Mouse (Mus musculus) myocyte (in vitro differentiated cells): Measurements from ENCODE around the gene Tesk2.

ENCODE experiments used
- E2F4 ChIP-seq: IDR thresholded peaks from one replicate; pipeline ENCODE4 v1.6.1; 2011; ENCODE audit warnings: mild to moderate bottlenecking, control low read depth, moderate library complexity; ENCODE audit not compliant: insufficient read depth
- MAX ChIP-seq: IDR thresholded peaks from one replicate; pipeline ENCODE4 v1.6.1; 2011; ENCODE audit warnings: low read depth, mild to moderate bottlenecking, control low read depth
- MYOD1 ChIP-seq, 3 experiments: IDR thresholded peaks; one replicate each; pipeline ENCODE4 v1.6.1; 2011; ENCODE audit warnings: control low read depth in 2 of 3, low read depth in 2 of 3, mild to moderate bottlenecking in 2 of 3, moderate library complexity in 1 of 3; ENCODE audit not compliant: insufficient read length in 2 of 3, control insufficient read depth in 1 of 3
- POLR2A ChIP-seq: IDR thresholded peaks from one replicate; pipeline ENCODE4 v1.6.1; 2011; ENCODE audit warnings: low read depth, mild to moderate bottlenecking, control low read depth, moderate library complexity; ENCODE audit not compliant: insufficient read length
- TCF12 ChIP-seq: IDR thresholded peaks from one replicate; pipeline ENCODE4 v1.6.1; 2011; ENCODE audit warnings: mild to moderate bottlenecking, control low read depth; ENCODE audit not compliant: poor library complexity, insufficient read depth, severe bottlenecking
- USF1 ChIP-seq: IDR thresholded peaks from one replicate; pipeline ENCODE4 v1.6.1; 2011; ENCODE audit warnings: low read depth, mild to moderate bottlenecking, control low read depth, moderate library complexity

DNA sequence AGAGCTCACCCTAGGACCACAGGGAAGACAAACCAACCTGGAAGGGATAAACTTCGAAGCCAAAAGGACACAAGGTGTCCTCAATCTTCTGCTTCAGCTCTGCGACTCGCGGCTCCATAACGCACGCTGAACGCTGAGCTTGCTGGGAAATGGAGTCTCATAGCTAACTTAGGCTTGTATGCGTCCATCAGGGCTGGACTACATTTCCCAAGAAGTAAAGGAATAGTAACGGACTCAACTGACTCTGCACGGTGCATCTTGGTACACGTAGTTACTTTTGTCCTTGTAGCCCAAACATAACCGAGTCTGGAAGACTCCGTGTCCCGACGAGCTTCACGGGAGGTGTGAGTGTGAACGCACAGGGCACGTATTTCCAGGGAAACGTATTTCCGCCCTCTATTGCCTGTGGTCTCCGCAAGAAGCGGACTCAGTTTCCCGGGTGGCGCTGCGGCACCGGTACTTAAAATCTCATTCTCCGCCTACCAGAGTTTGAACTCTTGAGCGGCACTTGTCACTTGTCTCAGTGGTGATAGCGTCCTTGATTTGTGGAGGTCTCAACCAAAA, 12.5 kb upstream of the Tesk2 start, which contains the start of the genes Mmachc and Ccdc163:
- TF ChIP-seq POLR2A = peak; percentile 63
- peak; percentile 8 for TF ChIP-seq MAX
- TF ChIP-seq E2F4 = peak; percentile 87
- no peak for TF ChIP-seq TCF12
- TF ChIP-seq USF1 = no peak
- no peak for TF ChIP-seq MYOD1 (IDR thresholded peaks at IDR 0.05; ENCODE audit: control insufficient read depth in 1 of 3, insufficient read length in 2 of 3, low read depth in 2 of 3)
